Mouse (Mus musculus): Measurements from ENCODE around the gene Phf10.

DNA sequence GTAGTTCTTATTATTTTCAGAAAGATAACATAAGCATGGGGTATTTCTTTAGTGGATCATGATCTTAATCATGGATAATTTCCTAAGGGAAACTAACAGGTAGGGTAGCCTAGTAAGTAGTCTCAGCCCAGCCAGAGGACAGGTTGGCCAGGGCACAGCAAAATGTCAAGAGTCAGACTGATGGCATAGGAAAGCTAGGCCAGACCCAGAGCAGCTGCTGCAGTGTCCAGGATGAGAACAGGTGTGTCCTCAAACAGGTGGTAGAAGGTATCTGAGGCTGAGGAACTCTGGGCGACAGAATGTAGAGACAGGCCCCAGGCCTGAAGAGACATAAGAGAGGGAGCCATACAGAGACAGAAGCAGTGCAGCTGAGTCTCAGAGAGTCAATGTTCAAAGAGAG, 62.1 kb downstream of the Phf10 start:
- TF ChIP-seq CTCF (IDR thresholded peaks at IDR 0.05; ENCODE audit: low read depth) (no peak), EP300 (IDR thresholded peaks at IDR 0.05; ENCODE audit: low read depth) (no peak)
